Mouse (Mus musculus): ENCODE measurements at regions not wholly inside any gene's neighbourhood (a gene's known extent, or its start where the extent isn't known, plus 50 kb on each side); places are given as distances from the start of the nearest gene placed in this dataset.

GRCm38 (mm10) chr14:29805234-29805633, 83.6 kb upstream of the Cacna2d3 start:
- ATAC-seq (no peak), DNase-seq (no peak)
- Histone ChIP-seq H3K9me3 (ENCODE audit: low read length) (no peaks in the 10 kb centered on the region), H3K27ac (ENCODE audit: low read depth) (no peak overlapping the region), H3K27me3 (ENCODE audit: insufficient read depth, low read length) (no peaks in the 10 kb centered on the region), H3K4me3 (ENCODE audit: low read depth, low read length) (no peak overlapping the region), H3K36me3 (replicated peaks; ENCODE audit: insufficient read depth, low read length) (no peaks in the 10 kb centered on the region), H3K4me2 (ENCODE audit: low read depth, low read length) (no peak overlapping the region), H3K9ac (replicated peaks) (no peak overlapping the region), H3K4me1 (ENCODE audit: insufficient read depth) (no peaks in the 10 kb centered on the region)
- TF ChIP-seq CTCF (IDR thresholded peaks at IDR 0.05; ENCODE audit: low read depth): no peak
- 71% methylated on average over 6 of the region's 6 CpGs for WGBS (ENCODE audit: insufficient replicate concordance)

- WGBS (ENCODE audit: insufficient replicate concordance): 50% methylated on average over 9 of the region's 9 CpGs
- no peaks in the 10 kb centered on the region; the same call in 1 of the 2 replicates for H3K9me3 ChIP-seq (ENCODE audit: low read length)
- no peak overlapping the region for H3K27ac ChIP-seq (ENCODE audit: low read depth)
- no peak overlapping the region for H3K4me3 ChIP-seq (ENCODE audit: low read depth, low read length)
- H3K4me2 ChIP-seq (ENCODE audit: low read depth, low read length): no peak overlapping the region
- DNase-seq (no peak), ATAC-seq (no peak)
- H3K36me3 ChIP-seq (replicated peaks; ENCODE audit: insufficient read depth, low read length): no peaks in the 10 kb centered on the region
- no peak overlapping the region for H3K9ac ChIP-seq (replicated peaks)
- H3K4me1 ChIP-seq (ENCODE audit: insufficient read depth): no peaks in the 10 kb centered on the region
- H3K27me3 ChIP-seq (ENCODE audit: insufficient read depth, low read length): no peaks in the 10 kb centered on the region
- TF ChIP-seq EP300 (IDR thresholded peaks at IDR 0.05; ENCODE audit: low read depth) (no peak), CTCF (IDR thresholded peaks at IDR 0.05; ENCODE audit: low read depth) (no peak)
Measured at GRCm38 (mm10) chr14:29807881-29808280, 86.2 kb upstream of the Cacna2d3 start.

GRCm38 (mm10) chr14:29814626-29815025, 93.0 kb upstream of the Cacna2d3 start:
- Histone ChIP-seq H3K27me3 (ENCODE audit: insufficient read depth, low read length) (no peaks in the 10 kb centered on the region), H3K9me3 (ENCODE audit: low read length) (no peaks in the 10 kb centered on the region; the same call in 1 of the 2 replicates), H3K4me3 (ENCODE audit: low read depth, low read length) (no peak overlapping the region), H3K4me1 (ENCODE audit: insufficient read depth) (no peaks in the 10 kb centered on the region), H3K36me3 (replicated peaks; ENCODE audit: insufficient read depth, low read length) (no peaks in the 10 kb centered on the region), H3K27ac (ENCODE audit: low read depth) (no peak overlapping the region), H3K4me2 (ENCODE audit: low read depth, low read length) (no peak overlapping the region), H3K9ac (replicated peaks) (no peak overlapping the region)
- WGBS (ENCODE audit: insufficient replicate concordance): 82% methylated on average over 4 of the region's 4 CpGs
- DNase-seq: no peak
- no peak for TF ChIP-seq EP300 (IDR thresholded peaks at IDR 0.05; ENCODE audit: low read depth)
- no peak for TF ChIP-seq CTCF (IDR thresholded peaks at IDR 0.05; ENCODE audit: low read depth)
- ATAC-seq: no peak

GRCm38 (mm10) chr14:29817548-29817947, 95.9 kb upstream of the Cacna2d3 start:
- H3K4me2 ChIP-seq (ENCODE audit: low read depth, low read length): no peak overlapping the region
- no peak overlapping the region for H3K27ac ChIP-seq (ENCODE audit: low read depth)
- no peak overlapping the region for H3K9ac ChIP-seq (replicated peaks)
- TF ChIP-seq EP300 (IDR thresholded peaks at IDR 0.05; ENCODE audit: low read depth): no peak
- no peak for TF ChIP-seq CTCF (IDR thresholded peaks at IDR 0.05; ENCODE audit: low read depth)
- no peaks in the 10 kb centered on the region for H3K4me1 ChIP-seq (ENCODE audit: insufficient read depth)
- no peaks in the 10 kb centered on the region for H3K36me3 ChIP-seq (replicated peaks; ENCODE audit: insufficient read depth, low read length)
- WGBS (ENCODE audit: insufficient replicate concordance): 62% methylated on average over 4 of the region's 4 CpGs
- DNase-seq: no peak
- no peaks in the 10 kb centered on the region for H3K9me3 ChIP-seq (ENCODE audit: low read length)
- H3K4me3 ChIP-seq (ENCODE audit: low read depth, low read length): no peak overlapping the region
- H3K27me3 ChIP-seq (ENCODE audit: insufficient read depth, low read length): no peaks in the 10 kb centered on the region
- no peak for ATAC-seq

- no peak overlapping the region for H3K4me3 ChIP-seq (ENCODE audit: low read depth, low read length)
- H3K4me1 ChIP-seq (ENCODE audit: insufficient read depth): no peaks in the 10 kb centered on the region
- H3K4me2 ChIP-seq (ENCODE audit: low read depth, low read length): no peak overlapping the region
- no peaks in the 10 kb centered on the region for H3K27me3 ChIP-seq (ENCODE audit: insufficient read depth, low read length)
- H3K36me3 ChIP-seq (replicated peaks; ENCODE audit: insufficient read depth, low read length): no peaks in the 10 kb centered on the region
- no peaks in the 10 kb centered on the region for H3K9me3 ChIP-seq (ENCODE audit: low read length)
- DNase-seq (no peak), ATAC-seq (no peak)
- no peak overlapping the region for H3K9ac ChIP-seq (replicated peaks)
- 79% methylated on average over 7 of the region's 7 CpGs for WGBS (ENCODE audit: insufficient replicate concordance)
- TF ChIP-seq CTCF (IDR thresholded peaks at IDR 0.05; ENCODE audit: low read depth) (no peak), EP300 (IDR thresholded peaks at IDR 0.05; ENCODE audit: low read depth) (no peak)
- no peak overlapping the region for H3K27ac ChIP-seq (ENCODE audit: low read depth)
Measured at GRCm38 (mm10) chr14:29818251-29818650, 96.6 kb upstream of the Cacna2d3 start.

- DNase-seq: no peak
- 89% methylated on average over 2 of the region's 2 CpGs for WGBS (ENCODE audit: insufficient replicate concordance)
Measured at GRCm38 (mm10) chr14:29818751-29819150, 97.1 kb upstream of the Cacna2d3 start.

GRCm38 (mm10) chr14:29837063-29837462, 115.4 kb upstream of the Cacna2d3 start:
- Histone ChIP-seq H3K27ac (ENCODE audit: low read depth) (no peak overlapping the region), H3K9me3 (ENCODE audit: low read length) (no peaks in the 10 kb centered on the region), H3K9ac (replicated peaks) (no peak overlapping the region), H3K36me3 (replicated peaks; ENCODE audit: insufficient read depth, low read length) (no peaks in the 10 kb centered on the region), H3K4me3 (ENCODE audit: low read depth, low read length) (no peak overlapping the region), H3K27me3 (ENCODE audit: insufficient read depth, low read length) (no peaks in the 10 kb centered on the region), H3K4me2 (ENCODE audit: low read depth, low read length) (no peak overlapping the region), H3K4me1 (ENCODE audit: insufficient read depth) (no peaks in the 10 kb centered on the region)
- DNase-seq: no peak
- TF ChIP-seq EP300 (IDR thresholded peaks at IDR 0.05; ENCODE audit: low read depth) (no peak), CTCF (IDR thresholded peaks at IDR 0.05; ENCODE audit: low read depth) (no peak)
- WGBS (ENCODE audit: insufficient replicate concordance): 71% methylated on average over 1 of the region's 1 CpGs
- no peak for ATAC-seq

More at GRCm38 (mm10) chr14:29818751-29819150, 97.1 kb upstream of the Cacna2d3 start:
- Histone ChIP-seq H3K4me3 (ENCODE audit: low read depth, low read length) (no peak overlapping the region), H3K36me3 (replicated peaks; ENCODE audit: insufficient read depth, low read length) (no peaks in the 10 kb centered on the region), H3K4me1 (ENCODE audit: insufficient read depth) (no peaks in the 10 kb centered on the region), H3K4me2 (ENCODE audit: low read depth, low read length) (no peak overlapping the region), H3K27ac (ENCODE audit: low read depth) (no peak overlapping the region), H3K9me3 (ENCODE audit: low read length) (no peaks in the 10 kb centered on the region), H3K27me3 (ENCODE audit: insufficient read depth, low read length) (no peaks in the 10 kb centered on the region), H3K9ac (replicated peaks) (no peak overlapping the region)
- no peak for ATAC-seq
- no peak for TF ChIP-seq CTCF (IDR thresholded peaks at IDR 0.05; ENCODE audit: low read depth)
- TF ChIP-seq EP300 (IDR thresholded peaks at IDR 0.05; ENCODE audit: low read depth): no peak
